Mouse (Mus musculus) megakaryocyte progenitor cell, adult 5-6 weeks (primary cell): ENCODE results near the gene Olfr1445. TPM values are rescaled to one million over a fixed set of nuclear protein-coding genes. Genes with fewer than 3 reads are reported as not detected.

Experiments
- ATAC-seq: replicated peaks from 2 replicates; pipeline ENCODE4 v1.8.0; 2016; ENCODE audit warnings: mild to moderate bottlenecking, moderate TSS enrichment, inconsistent platforms; ENCODE audit not compliant: poor library complexity
- total RNA-seq, 2 experiments: library from RNA; stranded (forward) in 1 of 2; stranded (reverse) in 1 of 2; fragments of 157-497, 149-512 nt in 1 of 2; fragments of 200-1000 nt in 1 of 2; gene quantifications; 2 replicates each; pipeline versions ENCODE4 v1.2.3 to v1.2.4; 2015 to 2017

Olfr1445 gene
- not detected in 2 replicates for total RNA-seq (2015)
- not detected in 2 replicates for total RNA-seq (2017)

DNA sequence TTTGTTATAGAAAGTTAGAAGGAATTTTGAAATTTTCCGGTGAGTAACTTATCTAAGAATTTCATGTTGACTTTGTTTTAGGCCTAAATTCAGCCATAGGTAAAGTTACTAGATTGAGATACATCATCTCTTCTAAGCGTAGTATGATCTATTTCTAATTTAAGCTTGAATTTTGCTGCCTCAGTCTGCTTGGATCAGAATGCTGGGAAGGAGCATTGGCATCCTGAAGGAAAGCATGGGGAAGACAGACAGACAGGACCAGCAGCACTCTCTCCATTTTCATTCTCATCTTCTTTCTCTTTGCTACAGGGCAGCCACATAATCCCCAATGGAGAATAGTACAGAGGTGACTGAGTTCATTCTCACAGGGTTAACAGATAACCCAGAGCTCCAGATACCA is at the start of gene Olfr1445:
Olfr1445 (plus strand) TSS at position 301 of the 400 bp plus-strand sequence.
- ATAC-seq, result no peak

DNA sequence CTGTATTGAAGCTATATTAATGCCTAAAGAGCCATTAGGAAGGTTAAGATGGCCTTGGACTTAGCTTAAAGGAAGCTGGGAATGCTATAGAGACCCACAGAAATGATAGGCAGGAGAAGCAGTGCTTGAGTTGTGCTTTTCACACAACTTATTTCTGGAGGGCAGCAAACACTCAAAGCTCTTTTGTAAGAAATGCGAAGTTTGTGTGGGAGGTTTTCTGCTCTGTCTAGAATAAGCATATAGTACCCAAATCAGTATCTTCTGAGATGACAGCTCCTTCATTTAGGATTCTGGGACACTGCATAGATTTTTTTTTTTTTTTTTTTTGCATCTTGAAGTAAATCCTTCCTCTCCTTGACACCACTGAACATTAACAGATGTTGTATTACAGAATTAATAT is 45.1 kb upstream of the Olfr1445 start:
- ATAC-seq, result no peak

DNA sequence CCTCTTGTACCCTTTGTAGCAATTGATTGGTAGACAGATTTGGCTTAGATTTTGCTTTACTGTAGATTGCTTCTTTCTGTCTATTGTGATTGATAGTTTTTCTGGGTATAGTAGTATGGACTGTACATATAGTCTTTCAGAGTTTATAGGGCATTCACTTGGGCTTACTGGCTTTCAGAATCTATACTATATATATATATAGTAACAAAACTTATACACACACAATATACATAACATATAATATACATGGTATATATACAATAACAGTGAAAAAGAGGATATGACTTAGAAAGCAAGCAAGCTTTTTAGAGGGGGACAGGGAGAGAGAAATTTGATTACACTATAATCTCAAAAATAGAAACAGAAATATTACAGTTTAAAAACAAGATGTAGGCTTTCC is 37.3 kb upstream of the Olfr1445 start, which contains the start of gene Gm5244:
Gm5244 (plus strand) TSS at position 301 of the 400 bp plus-strand sequence.
- no peak for ATAC-seq

DNA sequence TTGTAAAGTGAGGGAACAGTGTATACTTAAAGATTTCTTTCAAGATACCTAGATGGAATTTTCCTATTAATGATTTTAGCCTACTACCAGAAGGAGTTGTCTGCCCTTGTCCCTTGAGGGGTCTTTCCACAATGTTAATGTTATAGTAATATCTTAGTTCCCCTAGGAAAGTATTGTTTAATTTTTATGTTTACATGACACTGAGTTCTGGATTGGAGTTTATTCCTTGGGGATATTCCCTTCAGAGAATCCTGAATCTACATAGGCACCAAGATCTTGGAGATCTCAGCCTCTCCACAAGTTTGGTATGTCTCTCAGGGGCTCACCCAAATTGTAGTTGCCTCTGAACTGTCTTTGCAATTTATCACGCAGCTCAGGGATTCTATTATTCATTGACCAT is 26.7 kb upstream of the Olfr1445 start, which contains the start of gene Olfr1444:
Olfr1444 (plus strand) TSS at position 301 of the 400 bp plus-strand sequence.
- no peak for ATAC-seq

DNA sequence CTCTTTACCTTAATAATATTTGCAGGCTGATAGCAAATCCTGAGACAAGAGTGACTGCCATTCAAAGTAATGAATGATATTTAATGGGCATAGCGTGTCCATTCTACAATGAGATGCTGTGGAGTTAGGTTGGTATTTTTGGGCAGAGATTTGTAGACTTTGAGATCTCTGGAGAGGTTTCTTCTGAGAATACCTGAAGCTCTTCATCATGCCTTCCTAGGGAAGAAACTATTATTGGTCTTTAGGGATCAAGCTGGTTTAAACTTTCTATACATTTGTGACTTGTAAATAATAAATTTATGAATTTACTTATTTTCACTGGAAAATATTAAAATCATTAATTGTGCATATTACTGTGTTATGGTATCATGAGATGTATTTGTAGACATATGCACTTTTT is 9.8 kb downstream of the Olfr1445 start, which contains the start of gene Olfr1446:
Olfr1446 (minus strand) TSS at position 101 of the 400 bp plus-strand sequence.
- no peak for ATAC-seq

DNA sequence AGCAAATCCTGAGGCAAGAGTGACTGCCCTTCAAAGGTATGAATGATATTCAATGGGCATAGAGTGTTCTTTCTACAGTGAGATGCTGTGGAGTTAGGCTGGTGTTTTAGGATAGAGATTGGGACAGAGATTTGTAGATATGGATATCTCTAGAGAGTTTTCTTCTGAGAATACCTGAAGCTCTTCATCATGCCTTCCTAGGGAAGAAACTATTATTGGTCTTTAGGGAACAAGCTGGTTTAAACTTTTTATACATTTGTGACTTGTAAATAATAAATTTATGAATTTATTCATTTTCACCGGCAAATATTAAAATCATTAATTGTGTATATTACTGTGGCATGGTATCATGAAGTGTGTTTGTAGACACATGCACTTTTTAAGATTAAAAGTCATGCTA is 20.0 kb downstream of the Olfr1445 start, which contains the start of gene Olfr1447:
Olfr1447 (minus strand) TSS at position 101 of the 400 bp plus-strand sequence.
- no peak for ATAC-seq

DNA sequence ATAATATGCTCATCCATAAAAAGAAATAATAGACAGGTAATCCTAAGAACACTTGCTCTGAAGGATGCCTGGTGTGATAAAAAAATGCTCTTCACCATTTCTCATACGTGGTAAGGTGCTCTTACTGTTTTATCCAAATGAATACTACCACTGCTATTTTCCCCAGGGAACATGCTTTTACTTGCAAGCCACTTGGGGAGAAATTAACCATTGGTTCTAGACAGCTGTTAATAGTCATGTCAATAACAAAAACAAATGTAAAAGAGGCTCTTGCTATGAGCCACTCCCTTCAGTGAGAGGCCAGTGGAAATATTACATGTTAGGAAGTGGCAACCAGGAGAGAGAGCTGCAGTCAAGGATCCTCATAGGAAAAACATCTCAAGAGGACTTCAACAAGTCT is 40.7 kb downstream of the Olfr1445 start, which contains the start of gene Olfr1448:
Olfr1448 (minus strand) TSS at position 101 of the 400 bp plus-strand sequence.
- ATAC-seq, result no peak

DNA sequence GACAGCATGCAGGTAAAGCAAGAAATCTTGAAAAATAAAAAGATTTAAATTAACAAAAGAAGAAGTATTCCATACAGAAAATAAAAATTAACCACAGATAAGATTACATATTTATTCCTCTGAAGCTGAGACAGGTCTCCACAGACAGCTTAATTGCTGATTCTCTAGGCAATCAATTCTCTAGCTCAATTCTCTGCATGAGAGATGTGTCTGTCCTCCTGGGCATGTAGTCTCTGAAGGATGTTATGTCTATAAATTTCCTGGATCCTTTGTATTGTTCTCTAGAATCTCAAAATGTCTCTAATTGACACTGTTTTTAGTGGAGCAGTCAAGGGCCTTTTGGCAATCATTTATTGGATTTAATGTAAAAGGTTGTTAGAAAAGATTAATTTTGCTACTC is 46.9 kb downstream of the Olfr1445 start, which contains the start of gene Olfr1449:
Olfr1449 (plus strand) TSS at position 301 of the 400 bp plus-strand sequence.
- ATAC-seq, result no peak

Other genes with a start within 250 kb of the Olfr1445 start
- not detected in 2 replicates for gene Olfr1442, start 213.4 kb upstream of the Olfr1445 start, total RNA-seq (2015)
- gene Olfr1442, start 213.4 kb upstream of the Olfr1445 start, total RNA-seq (2017), result not detected in 2 replicates
- not detected in 2 replicates for gene Olfr1443, start 205.7 kb upstream of the Olfr1445 start, total RNA-seq (2015)
- not detected in 2 replicates for gene Olfr1443, start 205.7 kb upstream of the Olfr1445 start, total RNA-seq (2017)
- gene Keg1, start 188.1 kb upstream of the Olfr1445 start, total RNA-seq (2015), result not detected in 2 replicates
- gene Keg1, start 188.1 kb upstream of the Olfr1445 start, total RNA-seq (2017), result not detected in 2 replicates
- gene Cntf, start 118.2 kb upstream of the Olfr1445 start, total RNA-seq (2015), result 5.2 and 5.9 TPM in 2 replicates
- gene Cntf, start 118.2 kb upstream of the Olfr1445 start, total RNA-seq (2017), result 1.1 and 3.0 TPM in 2 replicates
- 70.4 and 79.9 TPM in 2 replicates for gene Zfp91, start 87.7 kb upstream of the Olfr1445 start, total RNA-seq (2015)
- 85.2 and 92.8 TPM in 2 replicates for gene Zfp91, start 87.7 kb upstream of the Olfr1445 start, total RNA-seq (2017)
- 4.6 and 9.2 TPM in 2 replicates for gene Lpxn, start 87.7 kb upstream of the Olfr1445 start, total RNA-seq (2015)
- gene Lpxn, start 87.7 kb upstream of the Olfr1445 start, total RNA-seq (2017), result 5.1 and 6.2 TPM in 2 replicates
- not detected in 2 replicates for gene Gm5244, start 37.2 kb upstream of the Olfr1445 start, total RNA-seq (2015)
- not detected in 2 replicates for gene Gm5244, start 37.2 kb upstream of the Olfr1445 start, total RNA-seq (2017)
- gene Olfr1444, start 26.6 kb upstream of the Olfr1445 start, total RNA-seq (2015), result not detected in 2 replicates
- gene Olfr1444, start 26.6 kb upstream of the Olfr1445 start, total RNA-seq (2017), result not detected in 2 replicates
- gene Olfr1446, start 9.7 kb downstream of the Olfr1445 start, total RNA-seq (2015), result not detected in 2 replicates
- not detected in 2 replicates for gene Olfr1446, start 9.7 kb downstream of the Olfr1445 start, total RNA-seq (2017)
- not detected in 2 replicates for gene Olfr1447, start 19.9 kb downstream of the Olfr1445 start, total RNA-seq (2015)
- not detected in 2 replicates for gene Olfr1447, start 19.9 kb downstream of the Olfr1445 start, total RNA-seq (2017)
- not detected in 2 replicates for gene Olfr1448, start 40.6 kb downstream of the Olfr1445 start, total RNA-seq (2015)
- gene Olfr1448, start 40.6 kb downstream of the Olfr1445 start, total RNA-seq (2017), result not detected in 2 replicates
- gene Olfr1449, start 47.0 kb downstream of the Olfr1445 start, total RNA-seq (2015), result not detected in 2 replicates
- gene Olfr1449, start 47.0 kb downstream of the Olfr1445 start, total RNA-seq (2017), result not detected in 2 replicates
- not detected in 2 replicates for gene Olfr1450, start 66.4 kb downstream of the Olfr1445 start, total RNA-seq (2015)
- not detected in 2 replicates for gene Olfr1450, start 66.4 kb downstream of the Olfr1445 start, total RNA-seq (2017)
- not detected in 2 replicates for gene Olfr1451, start 111.2 kb downstream of the Olfr1445 start, total RNA-seq (2015)
- not detected in 2 replicates for gene Olfr1451, start 111.2 kb downstream of the Olfr1445 start, total RNA-seq (2017)
- not detected in 2 replicates for gene Olfr1453, start 144.5 kb downstream of the Olfr1445 start, total RNA-seq (2015)
- gene Olfr1453, start 144.5 kb downstream of the Olfr1445 start, total RNA-seq (2017), result not detected in 2 replicates
- gene Olfr1454, start 176.8 kb downstream of the Olfr1445 start, total RNA-seq (2015), result not detected in 2 replicates
- gene Olfr1454, start 176.8 kb downstream of the Olfr1445 start, total RNA-seq (2017), result not detected in 2 replicates
- gene Olfr1457, start 214.0 kb downstream of the Olfr1445 start, total RNA-seq (2015), result not detected in 2 replicates
- gene Olfr1457, start 214.0 kb downstream of the Olfr1445 start, total RNA-seq (2017), result not detected in 2 replicates
- gene Olfr1458, start 222.9 kb downstream of the Olfr1445 start, total RNA-seq (2015), result not detected in 2 replicates
- not detected in 2 replicates for gene Olfr1458, start 222.9 kb downstream of the Olfr1445 start, total RNA-seq (2017)